Mouse (Mus musculus): ENCODE results near the gene Zfp219.

DNA sequence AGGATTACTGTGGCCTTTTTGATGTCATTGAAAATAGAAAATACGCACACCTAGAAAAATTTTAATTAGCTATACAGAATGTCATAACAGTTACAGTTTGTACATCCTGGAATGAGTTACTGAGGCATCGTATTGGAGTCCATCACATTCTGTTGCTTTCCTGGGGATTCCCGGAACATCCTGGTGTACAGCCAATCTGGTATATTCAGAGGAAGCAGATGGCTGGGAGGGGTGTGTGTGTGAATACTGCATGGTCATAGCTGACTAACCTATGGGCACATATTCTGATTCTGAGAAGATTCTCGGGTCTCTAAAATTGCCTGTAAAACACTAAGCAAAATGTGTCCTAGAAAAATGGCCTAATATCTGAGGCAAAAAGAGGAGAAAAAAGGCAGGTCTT is 8.4 kb downstream of the Zfp219 start:
- TF ChIP-seq POLR2A (IDR thresholded peaks at IDR 0.05; ENCODE audit: insufficient read length, low read depth) (no peak), REST (IDR thresholded peaks at IDR 0.05; ENCODE audit: insufficient read depth, insufficient read length) (no peak), TCF12 (IDR thresholded peaks at IDR 0.05; ENCODE audit: insufficient read depth, poor library complexity, severe bottlenecking) (no peak), MYOD1 (IDR thresholded peaks at IDR 0.05; ENCODE audit: control insufficient read depth in 1 of 3, insufficient read length in 2 of 3, low read depth in 2 of 3) (no peak), TCF3 (IDR thresholded peaks at IDR 0.05; ENCODE audit: insufficient read length, low read depth) (no peak), CEBPB (IDR thresholded peaks at IDR 0.05; ENCODE audit: insufficient read depth, poor library complexity, severe bottlenecking) (no peak), E2F4 (IDR thresholded peaks at IDR 0.05; ENCODE audit: insufficient read depth) (no peak), MAX (IDR thresholded peaks at IDR 0.05; ENCODE audit: low read depth) (no peak), SRF (IDR thresholded peaks at IDR 0.05; ENCODE audit: control insufficient read depth, insufficient read length, low read depth) (no peak), USF1 (IDR thresholded peaks at IDR 0.05; ENCODE audit: low read depth) (no peak), POLR2AphosphoS2 (IDR thresholded peaks at IDR 0.05; ENCODE audit: insufficient read length, low read depth) (no peak), MYOG (IDR thresholded peaks at IDR 0.05; ENCODE audit: control insufficient read depth in 1 of 3, insufficient read depth in 1 of 3, insufficient read length in 2 of 3, low read depth in 2 of 3) (no peak)
